Mouse (Mus musculus) layer of hippocampus, adult 8-10 months (tissue): ENCODE results near the gene Guca2a. TPM values are rescaled to one million over a fixed set of nuclear protein-coding genes. Genes with fewer than 3 reads are reported as not detected.

ENCODE experiments used
- total RNA-seq, 4 experiments: library from RNA; stranded (reverse); gene quantifications; 2 replicates each; pipeline ENCODE4 v1.2.4; 2022

Gene Guca2a
- total RNA-seq, 4 experiments from 2014 or later, result not detected

Other genes with a start within 250 kb of the Guca2a start
- gene Ccdc30, start 222.2 kb upstream of the Guca2a start, total RNA-seq, result 10 to 100 TPM; 20.5 to 25.5 (median 22.6) TPM
- 1 to 10 TPM; 3.9 to 8.8 (median 5.9) TPM for gene Ppcs, start 215.3 kb upstream of the Guca2a start, total RNA-seq
- under 1 TPM in 3 of 4 experiments, not detected in 1; 0.48 to 0.94 (median 0.55) TPM for gene Zmynd12, start 214.9 kb upstream of the Guca2a start, total RNA-seq
- 10 to 100 TPM; 11.8 to 18.2 (median 13.2) TPM for gene Rimkla, start 145.1 kb upstream of the Guca2a start, total RNA-seq
- gene Foxj3, start 100.7 kb upstream of the Guca2a start, total RNA-seq, result 10 to 100 TPM; 71.9 to 96.3 (median 78.0) TPM
- gene Frg2f1, start 98.2 kb upstream of the Guca2a start, total RNA-seq, result 10 to 100 TPM; 20.4 to 23.7 (median 21.5) TPM
- gene Guca2b, start 21.2 kb downstream of the Guca2a start, total RNA-seq, result not detected
- gene Hivep3, start 96.1 kb downstream of the Guca2a start, total RNA-seq, result 10 to 100 TPM; 47.7 to 56.0 (median 51.0) TPM